Mouse (Mus musculus) cerebellum, adult (tissue): ENCODE results near the gene Dhrs3.

Experiments used
- ATAC-seq: cut with Nextera tagmentation; 2 replicates; pipeline ENCODE4 v1.9.2; 2017; ENCODE audit warnings: mild to moderate bottlenecking, moderate library complexity, mixed read lengths; ENCODE audit not compliant: insufficient number of reproducible peaks, low FRiP score, low TSS enrichment

Gene Dhrs3

GRCm38 (mm10) chr4:144892133-144892936 is at the start of gene Dhrs3:
Gene Dhrs3 (plus strand): TSS chr4:144892827.
- peak; percentile 31; the same call in 1 of the 2 replicates for ATAC-seq

GRCm38 (mm10) chr4:144861756-144862505 is 30.7 kb upstream of the Dhrs3 start:
- no peak for ATAC-seq

GRCm38 (mm10) chr4:144867926-144868325 is 24.7 kb upstream of the Dhrs3 start:
- no peak for ATAC-seq

GRCm38 (mm10) chr4:144868584-144868983 is 24.0 kb upstream of the Dhrs3 start:
- no peak for ATAC-seq

- ATAC-seq = no peak
Observed at GRCm38 (mm10) chr4:144872905-144873304, 19.7 kb upstream of the Dhrs3 start.

- ATAC-seq = no peak
Observed at GRCm38 (mm10) chr4:144875576-144876093, 17.0 kb upstream of the Dhrs3 start.

- ATAC-seq = no peak
Observed at GRCm38 (mm10) chr4:144879549-144879948, 13.1 kb upstream of the Dhrs3 start.

- ATAC-seq = no peak
Observed at GRCm38 (mm10) chr4:144881376-144881775, 11.3 kb upstream of the Dhrs3 start.

GRCm38 (mm10) chr4:144882881-144883331 is 9.7 kb upstream of the Dhrs3 start:
- no peak for ATAC-seq

GRCm38 (mm10) chr4:144886460-144886859 is 6.2 kb upstream of the Dhrs3 start:
- ATAC-seq = no peak

GRCm38 (mm10) chr4:144888750-144889149 is 3.9 kb upstream of the Dhrs3 start:
- ATAC-seq = no peak

- ATAC-seq = no peak
Observed at GRCm38 (mm10) chr4:144889505-144890301, 2.9 kb upstream of the Dhrs3 start.

- ATAC-seq = 0 out of 2 replicates have a peak, but pooled peaks have one; percentile 13
Observed at GRCm38 (mm10) chr4:144890690-144891120, 1.9 kb upstream of the Dhrs3 start.

- ATAC-seq = no peak
Observed at GRCm38 (mm10) chr4:144891121-144891711, 1.4 kb upstream of the Dhrs3 start.

- no peak for ATAC-seq
Observed at GRCm38 (mm10) chr4:144891743-144892132, 889 bp upstream of the Dhrs3 start.

GRCm38 (mm10) chr4:144892937-144893272 is 278 bp downstream of the Dhrs3 start:
- no peak for ATAC-seq

GRCm38 (mm10) chr4:144893561-144894486 is 1.2 kb downstream of the Dhrs3 start:
- no peak for ATAC-seq

- ATAC-seq = no peak
Observed at GRCm38 (mm10) chr4:144894487-144895210, 2.0 kb downstream of the Dhrs3 start.
